Mouse (Mus musculus) hindbrain, postnatal 0 days (tissue): Measurements from ENCODE around the gene Inpp4b. TPM values are rescaled to one million over a fixed set of nuclear protein-coding genes. Genes with fewer than 3 reads are reported as not detected.

Source experiments
- ATAC-seq: fragments of 200-750 bp; cut with Nextera tagmentation; 2 replicates; pipeline ENCODE4 v1.8.0; 2017; ENCODE audit warnings: mild to moderate bottlenecking, moderate TSS enrichment, moderate library complexity
- DNase-seq: peaks from one replicate; pipeline ENCODE4 v3.0.0-alpha.2; 2015; ENCODE audit warnings: low spot score
- H3K27ac ChIP-seq: fragments of 300-500 bp; sonication (generic); 2 replicates; pipeline ENCODE4 v1.5.1; 2014; ENCODE audit warnings: mild to moderate bottlenecking
- H3K27me3 ChIP-seq: fragments of 300-500 bp; sonication (generic); 2 replicates; pipeline ENCODE4 v1.6.1; 2014; ENCODE audit warnings: low read length, mixed read lengths; ENCODE audit not compliant: insufficient read depth
- H3K36me3 ChIP-seq: fragments of 300-500 bp; sonication (generic); 2 replicates; pipeline ENCODE4 v1.6.1; 2014; ENCODE audit warnings: low read length, mixed read lengths; ENCODE audit not compliant: insufficient read depth
- H3K4me1 ChIP-seq: fragments of 300-500 bp; sonication (generic); 2 replicates; pipeline ENCODE4 v1.6.1; 2014; ENCODE audit warnings: antibody characterized with exemption, low read length, mixed read lengths; ENCODE audit not compliant: insufficient read depth
- H3K4me2 ChIP-seq: fragments of 300-500 bp; sonication (generic); 2 replicates; pipeline ENCODE4 v1.6.1; 2014; ENCODE audit warnings: low read depth, mild to moderate bottlenecking, low read length, moderate library complexity, mixed read lengths
- H3K4me3 ChIP-seq: fragments of 300-500 bp; sonication (generic); 2 replicates; pipeline ENCODE4 v1.5.1; 2014; ENCODE audit warnings: low read length
- H3K9ac ChIP-seq: fragments of 300-500 bp; sonication (generic); replicated peaks from 2 replicates; pipeline ENCODE4 v1.6.1; 2014; ENCODE audit warnings: mild to moderate bottlenecking, low read length, moderate library complexity, mixed read lengths
- H3K9me3 ChIP-seq: fragments of 300-500 bp; sonication (generic); 2 replicates; pipeline ENCODE4 v1.6.1; 2016; ENCODE audit warnings: low read length, mixed read lengths
- CTCF ChIP-seq: IDR thresholded peaks from 2 replicates; pipeline ENCODE4 v1.5.1; 2016; ENCODE audit warnings: antibody characterized with exemption, control low read depth, low read depth
- WGBS: fragments of 180-500 bp; shearing (Covaris S2); extraction: QIAGEN DNeasy Blood & Tissue Kit; methylation state at CpG from one replicate; pipeline ENCODE4 v1.1.7; 2014; 5-methylcytosine and 5-hydroxymethylcytosine counted together
- polyA plus RNA-seq: library from polyadenylated mRNA; unstranded; fragments of >200 nt; fragmentation: Nextera tagmentation; extraction: Ambion mirVana; gene quantifications from 2 replicates; pipeline ENCODE4 v1.2.1, GENCODE M21; 2015
- total RNA-seq: library from RNA; depleted of rRNA; stranded (reverse); fragments of >200 nt; gene quantifications from 2 replicates; pipeline ENCODE4 v1.2.3, GENCODE M21; 2014

The Inpp4b gene
- total and polyA plus RNA-seq, 2 experiments from 2014 or later, result 8.1 to 8.2 TPM

DNA sequence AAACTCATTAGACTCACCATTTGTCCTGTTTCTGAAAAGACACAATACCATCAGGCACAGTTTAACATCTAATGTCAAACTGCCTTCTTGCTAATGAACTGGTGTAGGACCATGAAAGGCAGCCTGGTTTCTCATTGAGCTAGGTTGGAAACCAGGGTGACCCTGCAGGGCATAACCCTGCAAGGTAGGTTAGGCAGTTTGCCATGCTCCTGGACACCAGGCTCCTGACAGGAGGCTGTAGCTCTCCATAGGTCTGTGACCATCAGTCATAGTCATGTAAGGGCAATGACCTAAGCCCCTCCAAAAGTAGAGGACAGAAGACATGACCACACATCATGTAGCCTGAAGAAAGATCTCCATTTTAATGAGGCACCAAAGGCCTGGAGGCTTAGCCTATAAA is 491.5 kb downstream of the Inpp4b start:
- H3K4me1 ChIP-seq, result no peaks in the 10 kb centered on the region
- no peak overlapping the region for H3K27ac ChIP-seq
- DNase-seq (no peak), ATAC-seq (no peak)
- TF ChIP-seq CTCF, result no peak
- no peak overlapping the region for H3K4me2 ChIP-seq
- H3K9ac ChIP-seq, result no peak overlapping the region
- H3K9me3 ChIP-seq, result no peaks in the 10 kb centered on the region
- no peaks in the 10 kb centered on the region for H3K36me3 ChIP-seq
- H3K4me3 ChIP-seq, result no peak overlapping the region
- H3K27me3 ChIP-seq, result no peaks in the 10 kb centered on the region

DNA sequence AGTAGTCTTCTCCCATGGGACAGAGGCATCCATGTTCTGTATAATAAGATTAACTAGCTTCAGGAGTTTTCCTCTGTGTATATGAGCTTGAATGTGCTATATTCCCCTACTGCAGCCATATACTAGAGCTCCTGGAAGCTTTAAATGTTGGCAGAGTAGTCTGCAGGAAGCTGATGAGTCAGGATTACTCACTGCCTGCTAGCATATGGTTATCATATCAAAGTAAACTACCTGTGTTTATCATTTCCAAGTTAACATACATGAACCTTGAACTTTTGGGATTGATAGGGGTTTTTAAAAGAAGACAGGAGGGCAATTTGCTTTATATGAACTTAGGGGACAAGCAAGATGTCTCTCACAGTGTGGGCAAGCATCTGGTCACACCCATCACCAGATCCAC is 498.2 kb downstream of the Inpp4b start:
- H3K36me3 ChIP-seq, result no peaks in the 10 kb centered on the region
- no peak overlapping the region for H3K4me2 ChIP-seq
- H3K9me3 ChIP-seq, result no peaks in the 10 kb centered on the region
- TF ChIP-seq CTCF, result no peak
- DNase-seq (no peak), ATAC-seq (no peak)
- no peaks in the 10 kb centered on the region for H3K4me1 ChIP-seq
- H3K9ac ChIP-seq, result no peak overlapping the region
- H3K27ac ChIP-seq, result no peak overlapping the region
- H3K27me3 ChIP-seq, result no peaks in the 10 kb centered on the region
- no peak overlapping the region for H3K4me3 ChIP-seq

DNA sequence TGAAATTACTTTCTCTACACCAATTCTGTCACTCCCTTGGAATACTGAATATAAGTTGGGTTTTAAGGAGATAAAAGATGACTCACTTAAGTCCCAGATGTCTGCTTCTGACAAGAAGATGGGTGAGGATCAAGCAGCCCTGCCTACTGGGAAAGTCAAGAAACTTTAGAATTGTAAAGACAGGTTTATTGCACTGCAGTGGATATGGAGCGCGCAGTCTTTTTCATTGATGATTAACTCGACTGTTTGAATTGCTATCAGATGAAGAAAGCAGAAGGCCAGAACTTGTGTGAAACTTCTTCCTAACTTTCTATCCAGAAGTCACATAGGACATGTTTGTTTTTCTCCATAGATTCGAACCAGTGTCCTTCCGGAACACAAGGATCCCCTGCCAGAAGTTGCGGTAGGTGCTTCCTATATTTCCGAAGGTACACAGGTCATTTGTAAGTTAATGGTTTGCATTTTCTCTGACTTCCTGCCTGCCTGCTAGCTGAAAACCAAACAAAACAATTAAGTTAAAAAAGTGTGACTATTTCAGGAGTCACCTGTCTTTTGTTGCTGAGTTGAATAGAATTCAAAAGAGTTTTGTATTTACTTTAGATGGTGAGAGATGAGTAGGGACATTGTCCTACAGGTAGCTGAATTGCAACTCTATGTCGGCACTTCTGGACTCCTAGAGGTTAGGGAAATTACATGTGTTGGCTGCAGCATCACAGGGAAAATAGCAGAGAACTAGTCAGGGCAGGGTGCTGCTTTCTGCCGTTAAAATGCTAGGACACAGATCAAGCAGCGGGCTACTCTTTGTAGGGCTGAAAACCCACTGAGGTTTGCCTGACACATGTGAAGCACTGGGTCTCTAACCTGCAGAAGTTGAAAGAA is 502.0 kb downstream of the Inpp4b start:
- Histone ChIP-seq H3K9ac (no peak overlapping the region), H3K36me3 (no peaks in the 10 kb centered on the region), H3K27me3 (no peaks in the 10 kb centered on the region), H3K9me3 (no peaks in the 10 kb centered on the region), H3K4me1 (no peaks in the 10 kb centered on the region), H3K4me2 (no peak overlapping the region), H3K27ac (no peak overlapping the region), H3K4me3 (no peak overlapping the region)
- no peak for TF ChIP-seq CTCF
- ATAC-seq (no peak), DNase-seq (no peak)
- 85% methylated on average over 10 of the region's 10 CpGs for WGBS

DNA sequence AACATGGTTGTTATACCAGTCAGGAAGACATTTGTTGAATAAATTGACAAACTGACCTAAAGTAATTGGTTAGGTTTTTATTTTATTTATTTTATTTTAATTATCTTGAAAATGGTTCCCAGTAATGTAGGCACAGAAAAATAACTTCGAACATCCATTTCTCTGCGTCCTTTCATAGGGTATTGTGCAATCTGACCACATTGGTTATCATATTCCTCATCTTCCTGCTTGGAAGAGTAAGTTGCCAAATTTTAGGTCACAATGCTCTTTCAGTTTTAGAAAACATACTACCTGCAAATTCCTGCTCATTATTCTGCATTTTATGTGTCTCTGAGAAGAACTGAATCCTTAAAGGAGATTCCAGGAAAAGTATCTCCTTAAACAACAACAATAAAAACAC is 505.6 kb downstream of the Inpp4b start:
- no peaks in the 10 kb centered on the region for H3K4me1 ChIP-seq
- 91% methylated on average over 2 of the region's 2 CpGs for WGBS
- no peak overlapping the region for H3K9ac ChIP-seq
- DNase-seq (no peak), ATAC-seq (no peak)
- H3K27ac ChIP-seq, result no peak overlapping the region
- no peaks in the 10 kb centered on the region for H3K27me3 ChIP-seq
- no peak overlapping the region for H3K4me2 ChIP-seq
- H3K36me3 ChIP-seq, result no peaks in the 10 kb centered on the region
- H3K4me3 ChIP-seq, result no peak overlapping the region
- no peaks in the 10 kb centered on the region for H3K9me3 ChIP-seq
- no peak for TF ChIP-seq CTCF

DNA sequence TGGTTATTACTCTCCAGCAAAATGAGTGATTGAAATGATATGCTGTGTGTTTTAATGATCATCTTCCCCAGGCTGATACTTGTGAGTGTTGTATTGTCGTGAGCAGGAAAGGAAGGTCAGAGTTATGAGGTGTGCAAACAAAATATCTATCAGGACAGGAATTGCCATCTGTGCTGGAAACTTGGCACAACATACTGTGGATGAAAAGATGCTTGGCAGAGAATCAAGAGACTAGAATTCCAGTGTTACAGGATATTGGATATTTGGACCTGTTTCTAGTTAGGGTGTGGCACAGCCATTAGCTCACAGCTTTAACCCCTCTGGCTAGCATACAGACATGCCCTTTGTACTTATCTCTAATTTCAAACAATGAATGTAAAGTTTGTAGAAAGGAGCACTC is 507.6 kb downstream of the Inpp4b start:
- TF ChIP-seq CTCF, result no peak
- Histone ChIP-seq H3K9ac (no peak overlapping the region), H3K27ac (no peak overlapping the region), H3K4me1 (no peaks in the 10 kb centered on the region), H3K9me3 (no peaks in the 10 kb centered on the region), H3K27me3 (no peaks in the 10 kb centered on the region), H3K36me3 (no peaks in the 10 kb centered on the region), H3K4me2 (no peak overlapping the region), H3K4me3 (no peak overlapping the region)
- 69% methylated on average over 1 of the region's 1 CpGs for WGBS
- ATAC-seq, result no peak
- DNase-seq, result no peak

DNA sequence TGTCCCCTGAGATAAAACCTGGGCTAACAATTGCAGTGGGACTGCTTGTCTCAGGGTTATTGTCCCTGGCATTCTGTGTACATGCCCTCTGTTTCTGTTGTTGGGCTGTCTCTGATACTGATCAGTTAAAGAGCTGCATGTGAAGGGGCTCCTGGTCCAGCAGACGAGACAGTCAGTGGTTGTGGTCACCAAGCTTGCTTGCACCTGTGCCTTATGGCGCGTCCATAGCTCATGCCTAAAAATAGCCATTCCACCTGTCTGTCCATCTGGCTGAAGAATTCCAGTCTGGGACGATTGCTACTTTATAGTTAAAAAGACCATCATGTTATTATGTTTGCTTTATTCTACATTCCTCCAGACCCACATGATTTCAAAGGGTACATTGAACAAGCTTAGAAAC is 510.8 kb downstream of the Inpp4b start:
- Histone ChIP-seq H3K27ac (no peak overlapping the region), H3K27me3 (no peaks in the 10 kb centered on the region), H3K4me1 (no peaks in the 10 kb centered on the region), H3K9ac (no peak overlapping the region), H3K36me3 (no peaks in the 10 kb centered on the region), H3K4me3 (no peak overlapping the region), H3K4me2 (no peak overlapping the region), H3K9me3 (no peaks in the 10 kb centered on the region)
- WGBS, result 79% methylated on average over 4 of the region's 4 CpGs
- DNase-seq, result no peak
- no peak for ATAC-seq
- TF ChIP-seq CTCF, result no peak

DNA sequence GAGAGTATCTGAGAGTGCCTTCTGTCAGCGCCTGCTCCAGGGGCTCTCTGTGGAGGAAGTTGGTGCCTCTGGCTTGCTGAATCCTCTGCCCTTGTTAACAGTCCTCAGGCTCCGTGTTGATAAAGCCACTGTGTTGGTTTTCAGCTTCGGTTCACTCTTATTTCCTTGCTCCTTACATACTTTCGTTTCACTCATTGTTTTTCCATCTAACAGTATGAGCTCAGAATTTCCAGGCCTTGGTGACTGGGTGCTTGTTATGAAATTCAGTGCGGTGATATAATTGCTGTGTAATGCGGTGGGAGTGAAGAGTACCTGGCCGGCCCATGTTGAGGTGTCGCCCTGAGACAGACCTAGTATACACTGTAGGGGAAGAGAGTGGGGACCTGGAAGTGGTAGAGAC is 512.2 kb downstream of the Inpp4b start:
- no peak for TF ChIP-seq CTCF
- no peak overlapping the region for H3K27ac ChIP-seq
- no peaks in the 10 kb centered on the region for H3K4me1 ChIP-seq
- no peak for DNase-seq
- H3K9ac ChIP-seq, result no peak overlapping the region
- H3K4me3 ChIP-seq, result no peak overlapping the region
- no peaks in the 10 kb centered on the region for H3K27me3 ChIP-seq
- 85% methylated on average over 8 of the region's 8 CpGs for WGBS
- no peak for ATAC-seq
- no peaks in the 10 kb centered on the region for H3K9me3 ChIP-seq
- no peak overlapping the region for H3K4me2 ChIP-seq
- H3K36me3 ChIP-seq, result no peaks in the 10 kb centered on the region
